Mouse (Mus musculus) naive thymus-derived CD4-positive, alpha-beta T cell, adult 2 months (primary cell): ENCODE results near the gene Ackr4.
A peak's percentile ranks its signal among the peaks of the same experiment; 100 is the strongest.

Source experiments
- DNase-seq: peaks from one replicate; pipeline ENCODE4 v3.0.0-alpha.2; 2011; ENCODE audit warnings: low read depth

Gene Ackr4

GRCm38 (mm10) chr9:104106930-104107329, 19.8 kb downstream of the Ackr4 start:
- no peak for DNase-seq

GRCm38 (mm10) chr9:104104986-104105385, 21.7 kb downstream of the Ackr4 start:
- DNase-seq, result no peak

- DNase-seq, result no peak
Observed at GRCm38 (mm10) chr9:104102901-104103300, 23.8 kb downstream of the Ackr4 start.

GRCm38 (mm10) chr9:104102301-104102700, 24.4 kb downstream of the Ackr4 start:
- no peak for DNase-seq

GRCm38 (mm10) chr9:104101458-104101857, 25.3 kb downstream of the Ackr4 start:
- no peak for DNase-seq

- no peak for DNase-seq
Observed at GRCm38 (mm10) chr9:104100822-104101221, 25.9 kb downstream of the Ackr4 start.

- no peak for DNase-seq
Observed at GRCm38 (mm10) chr9:104099060-104099459, 27.7 kb downstream of the Ackr4 start.

- no peak for DNase-seq
Observed at GRCm38 (mm10) chr9:104098256-104098655, 28.5 kb downstream of the Ackr4 start.

- no peak for DNase-seq
Observed at GRCm38 (mm10) chr9:104092945-104093344, 33.8 kb downstream of the Ackr4 start.

- no peak for DNase-seq
Observed at GRCm38 (mm10) chr9:104088555-104088954, 38.2 kb downstream of the Ackr4 start.

- DNase-seq, result no peak
Observed at GRCm38 (mm10) chr9:104085730-104086429, 40.9 kb downstream of the Ackr4 start.

- DNase-seq, result no peak
Observed at GRCm38 (mm10) chr9:104080038-104080437, 46.7 kb downstream of the Ackr4 start.

- peak; percentile 64 for DNase-seq
Observed at GRCm38 (mm10) chr9:104079379-104079778, 47.4 kb downstream of the Ackr4 start.

- no peak for DNase-seq
Observed at GRCm38 (mm10) chr9:104078780-104079179, 48.0 kb downstream of the Ackr4 start.

GRCm38 (mm10) chr9:104075808-104076207, 50.9 kb downstream of the Ackr4 start:
- peak; percentile 52 for DNase-seq

- DNase-seq, result no peak
Observed at GRCm38 (mm10) chr9:104070863-104071604, 55.7 kb downstream of the Ackr4 start.

- DNase-seq, result no peak
Observed at GRCm38 (mm10) chr9:104070241-104070640, 56.5 kb downstream of the Ackr4 start.

GRCm38 (mm10) chr9:104064571-104064970, 62.2 kb downstream of the Ackr4 start:
- DNase-seq, result no peak

GRCm38 (mm10) chr9:104063244-104063961, 63.3 kb downstream of the Ackr4 start, which contains the start of gene Acad11:
Acad11 (plus strand) TSS chr9:104063377.
- DNase-seq, result peak; percentile 95

GRCm38 (mm10) chr9:104062430-104063243, 64.1 kb downstream of the Ackr4 start, which contains the start of gene Uba5:
Uba5 (minus strand) TSS chr9:104063134.
- DNase-seq, result peak; percentile 8

- no peak for DNase-seq
Observed at GRCm38 (mm10) chr9:104051028-104051427, 75.7 kb downstream of the Ackr4 start.

- DNase-seq, result no peak
Observed at GRCm38 (mm10) chr9:104043676-104044075, 83.1 kb downstream of the Ackr4 start.
